Mouse (Mus musculus) myocyte (in vitro differentiated cells): ENCODE results near the gene Cdr2l.

Experiments used
- MYOG ChIP-seq, 3 experiments: IDR thresholded peaks; one replicate each; pipeline ENCODE4 v1.6.1; 2011; ENCODE audit warnings: control low read depth in 2 of 3, low read depth in 2 of 3, mild to moderate bottlenecking in 2 of 3; ENCODE audit not compliant: insufficient read length in 2 of 3, control insufficient read depth in 1 of 3, insufficient read depth in 1 of 3
- POLR2A ChIP-seq: IDR thresholded peaks from one replicate; pipeline ENCODE4 v1.6.1; 2011; ENCODE audit warnings: low read depth, mild to moderate bottlenecking, control low read depth, moderate library complexity; ENCODE audit not compliant: insufficient read length
- USF1 ChIP-seq: IDR thresholded peaks from one replicate; pipeline ENCODE4 v1.6.1; 2011; ENCODE audit warnings: low read depth, mild to moderate bottlenecking, control low read depth, moderate library complexity

- no peak for TF ChIP-seq MYOG (IDR thresholded peaks at IDR 0.05; ENCODE audit: control insufficient read depth in 1 of 3, insufficient read depth in 1 of 3, insufficient read length in 2 of 3, low read depth in 2 of 3)
- TF ChIP-seq USF1 = no peak
- no peak for TF ChIP-seq POLR2A
Observed at GRCm38 (mm10) chr11:115420336-115421190, 38.8 kb downstream of the Cdr2l start.
